Mouse (Mus musculus) olfactory bulb, adult 2 months (tissue): ENCODE results near the gene Sec31a.

Experiments used
- CTCF ChIP-seq: fragments of 200-500 bp; IDR thresholded peaks from 2 replicates; pipeline ENCODE4 v1.5.1; 2012; ENCODE audit warnings: low read depth, mild to moderate bottlenecking, low read length, moderate library complexity; ENCODE audit not compliant: insufficient read depth
- POLR2A ChIP-seq: fragments of 200-500 bp; IDR thresholded peaks from 2 replicates; pipeline ENCODE4 v1.6.1; 2012; ENCODE audit warnings: mild to moderate bottlenecking, low read depth, low read length, moderate library complexity; ENCODE audit not compliant: insufficient read depth

DNA sequence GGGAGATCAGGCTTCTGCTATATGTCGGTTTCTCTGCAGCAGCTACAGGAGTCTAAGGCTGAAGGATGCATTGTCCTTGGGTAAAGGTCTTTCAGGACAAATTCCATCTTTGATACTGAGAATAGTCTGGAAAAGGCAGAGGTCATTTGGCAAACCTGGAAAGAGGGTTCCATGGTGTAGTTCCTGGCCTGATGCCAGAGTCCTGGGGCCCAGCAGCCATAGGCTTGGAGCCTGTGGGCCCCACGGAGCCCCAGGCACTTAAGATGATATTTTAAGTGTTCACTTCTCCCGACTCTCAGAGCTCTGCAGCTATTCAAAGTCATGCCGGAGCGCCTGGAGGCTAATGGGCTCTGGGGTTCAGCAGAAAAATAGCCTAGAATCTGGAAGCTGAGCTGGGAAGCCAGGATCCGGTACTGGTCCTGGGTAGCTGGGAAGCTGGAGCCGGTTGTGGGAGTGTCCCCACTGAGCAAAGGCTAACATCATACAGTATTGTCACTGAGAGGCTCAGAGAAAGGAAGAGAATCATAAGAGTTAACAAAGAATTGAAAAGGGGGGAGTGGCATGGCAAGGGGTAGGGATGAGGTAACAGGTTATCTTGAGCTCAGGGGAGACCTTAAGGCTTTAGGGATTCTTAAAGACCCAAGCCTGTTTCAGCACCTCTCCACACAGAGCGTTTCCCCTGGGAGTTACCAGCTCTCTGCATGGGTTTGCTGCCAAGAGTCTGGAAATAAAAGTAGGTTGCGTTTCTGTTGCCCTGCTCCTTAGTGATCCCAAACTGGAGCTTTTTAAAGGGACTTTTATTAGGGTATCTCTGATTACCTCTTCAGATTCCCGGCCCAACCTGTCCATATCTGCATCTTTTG, 62.8 kb downstream of the Sec31a start:
- no peak for TF ChIP-seq CTCF
- no peak for TF ChIP-seq POLR2A
